Mouse (Mus musculus) brain, adult 2 months (tissue): Measurements from ENCODE around the gene Brat1.
"Not testable (repeated sequence)": the region's sequence is repeated elsewhere in the genome, so short reads cannot be mapped to it uniquely, and the experiment has no call there.

ENCODE experiments used
- DNase-seq: peaks from one replicate; pipeline ENCODE4 v3.0.0; 2011; ENCODE audit warnings: low read depth, low spot score

Brat1 gene

DNA sequence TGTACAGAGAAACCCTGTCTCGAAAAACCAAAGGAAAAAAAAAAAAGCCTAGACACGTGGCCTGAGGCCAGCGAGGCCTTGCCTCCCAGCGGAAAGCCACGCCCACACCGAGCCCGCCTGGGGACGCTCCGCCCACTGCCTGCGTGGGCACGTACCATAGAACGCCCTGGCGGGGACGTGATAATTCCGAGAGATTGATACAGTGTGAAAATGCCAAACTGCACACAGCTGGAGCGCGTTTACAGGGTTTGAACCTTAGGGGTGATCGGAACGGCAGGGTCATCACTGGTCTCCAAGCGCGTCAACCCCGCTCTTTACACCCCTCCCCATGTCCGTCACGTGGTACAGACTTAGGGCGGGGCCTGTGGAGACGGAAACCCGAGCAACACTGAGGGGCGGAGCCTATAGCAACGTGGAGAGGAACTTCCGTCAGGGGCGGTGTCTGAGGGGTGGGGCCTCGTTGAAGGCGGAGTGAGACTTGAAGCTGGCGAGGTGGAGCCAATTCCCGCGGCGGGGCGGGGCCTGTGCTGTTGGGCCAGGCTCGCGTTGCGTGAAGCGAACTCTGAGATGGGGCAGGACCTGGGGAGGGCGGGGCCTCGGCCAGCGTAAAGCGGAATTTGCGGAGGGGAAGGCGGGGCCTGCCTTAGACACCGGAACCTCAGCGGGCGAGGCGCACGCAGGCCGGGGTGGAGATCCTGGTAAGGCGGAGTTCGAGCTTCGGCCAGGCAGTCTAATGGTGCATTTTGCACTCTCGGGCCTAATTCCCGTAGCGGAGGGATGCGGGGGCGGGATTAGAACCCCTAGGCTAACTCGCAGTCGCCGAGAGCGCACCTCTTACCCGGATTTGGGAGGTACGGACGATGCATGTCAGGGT is at the start of gene Brat1:
Brat1 (plus strand) TSS at position 634 of the 874 bp plus-strand sequence.
- DNase-seq, result peak; percentile 100

DNA sequence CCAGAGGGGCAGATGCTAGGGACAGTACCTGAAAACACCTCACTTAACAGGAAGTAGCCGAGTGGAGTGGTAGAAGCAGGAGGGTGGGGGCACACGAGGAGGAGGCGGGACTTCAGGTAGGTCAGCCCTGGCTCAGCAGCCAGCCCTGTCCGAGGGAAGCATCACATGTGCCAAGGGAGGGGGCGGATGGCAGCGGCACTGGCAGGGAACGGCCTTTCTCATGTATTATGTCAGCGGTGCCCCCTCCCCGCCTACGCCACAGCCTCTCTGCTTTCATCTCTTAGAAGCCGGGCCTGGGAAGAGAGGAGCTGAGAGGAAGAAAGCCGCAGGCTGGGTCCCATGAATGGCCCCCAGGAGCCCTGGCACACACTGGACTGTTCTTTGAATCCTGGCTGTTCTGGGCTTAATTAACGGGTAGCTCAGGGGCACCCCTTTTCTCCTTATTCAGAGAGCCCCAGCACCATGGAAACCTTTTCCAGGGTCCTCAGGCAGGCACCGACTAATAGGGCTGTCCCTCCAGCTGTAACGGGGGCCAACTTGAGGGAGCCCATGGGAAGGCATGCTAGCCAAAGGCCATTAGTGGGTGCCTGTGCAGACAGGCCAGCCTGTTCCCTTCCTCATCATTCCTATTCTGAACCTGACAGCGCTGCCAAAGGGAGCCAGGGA is 45.1 kb upstream of the Brat1 start:
- DNase-seq, result peak; percentile 81

DNA sequence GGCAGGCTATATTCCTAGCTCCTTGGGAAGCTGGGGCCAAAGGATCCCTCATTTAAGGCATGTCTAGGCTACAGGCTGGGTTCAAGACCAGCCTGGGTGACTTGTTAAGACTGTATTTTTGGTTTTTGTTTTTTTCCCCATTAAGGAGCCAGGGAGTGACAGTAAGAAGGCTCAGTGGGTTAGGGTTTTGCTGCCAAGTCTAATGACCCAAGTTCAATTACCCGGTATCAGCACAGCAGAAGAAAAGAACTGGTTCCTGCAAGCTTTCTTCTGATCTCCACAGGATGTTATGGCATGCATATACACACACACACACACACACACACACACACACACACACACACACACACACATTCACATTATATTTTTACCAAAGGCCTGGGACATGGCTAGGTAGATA is 44.4 kb upstream of the Brat1 start:
- DNase-seq, result no peak

DNA sequence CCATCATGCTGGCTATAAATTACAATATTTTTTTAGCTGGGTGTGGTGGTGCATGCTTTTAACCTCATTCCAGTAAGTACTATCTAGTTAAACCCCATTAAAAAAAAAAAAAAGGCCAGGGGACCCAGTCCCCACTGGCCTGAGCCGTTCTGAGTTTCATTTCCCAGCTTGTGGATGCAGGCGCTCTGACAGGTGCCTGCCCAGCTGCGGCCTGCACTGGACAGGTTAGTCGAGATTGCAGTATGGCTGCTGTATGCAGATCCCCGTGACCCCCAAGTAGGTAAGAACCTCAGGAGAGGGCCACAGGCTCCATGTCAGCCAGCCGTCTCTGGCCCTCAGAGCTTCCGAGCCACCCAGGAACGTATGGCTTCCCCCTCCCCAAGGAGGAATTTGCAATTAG is 43.4 kb upstream of the Brat1 start:
- DNase-seq, result no peak

GRCm38 (mm10) chr5:140661875-140662643 is 42.8 kb upstream of the Brat1 start:
- DNase-seq, result peak; percentile 85

DNA sequence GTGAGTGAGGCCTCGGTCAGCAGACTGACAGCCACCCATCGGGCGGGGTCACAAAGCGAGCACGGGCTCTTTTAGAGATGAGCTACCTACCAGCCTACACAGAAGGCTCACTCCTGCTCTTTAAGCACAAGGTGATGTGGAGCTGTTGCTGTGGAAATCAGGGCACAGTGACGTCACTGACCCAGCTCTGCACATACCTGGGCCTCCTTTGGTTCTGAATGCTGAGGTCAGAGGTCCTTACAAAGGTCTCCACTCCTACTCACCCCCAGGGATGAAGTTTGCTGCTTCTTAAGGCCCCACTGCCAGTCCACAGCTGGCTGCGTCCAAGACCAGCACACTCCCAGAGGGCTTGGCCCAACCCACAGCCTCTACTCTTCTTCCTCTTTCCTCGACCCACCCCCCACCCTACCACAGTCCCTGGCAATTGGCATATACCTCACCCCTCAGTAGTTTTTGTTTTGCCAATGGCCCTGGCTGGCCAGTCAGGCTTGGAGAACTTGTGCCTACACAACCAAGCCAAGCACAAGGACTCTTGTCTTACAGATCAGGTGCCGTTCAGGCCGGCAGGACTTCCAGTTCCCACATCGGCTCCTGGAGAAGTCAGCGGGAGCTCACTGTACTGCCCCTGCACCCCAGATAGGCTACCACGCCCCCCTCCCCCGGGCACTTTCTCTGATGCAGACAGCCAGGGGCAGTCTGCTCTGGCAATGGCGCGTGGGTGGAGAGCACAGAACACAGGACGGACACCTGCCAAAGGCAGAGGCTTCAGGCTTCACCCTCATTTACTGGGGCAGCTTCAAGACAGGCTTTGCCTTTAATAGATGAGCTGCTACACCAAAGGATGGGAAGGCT is 41.8 kb upstream of the Brat1 start:
- DNase-seq, result peak; percentile 59

DNA sequence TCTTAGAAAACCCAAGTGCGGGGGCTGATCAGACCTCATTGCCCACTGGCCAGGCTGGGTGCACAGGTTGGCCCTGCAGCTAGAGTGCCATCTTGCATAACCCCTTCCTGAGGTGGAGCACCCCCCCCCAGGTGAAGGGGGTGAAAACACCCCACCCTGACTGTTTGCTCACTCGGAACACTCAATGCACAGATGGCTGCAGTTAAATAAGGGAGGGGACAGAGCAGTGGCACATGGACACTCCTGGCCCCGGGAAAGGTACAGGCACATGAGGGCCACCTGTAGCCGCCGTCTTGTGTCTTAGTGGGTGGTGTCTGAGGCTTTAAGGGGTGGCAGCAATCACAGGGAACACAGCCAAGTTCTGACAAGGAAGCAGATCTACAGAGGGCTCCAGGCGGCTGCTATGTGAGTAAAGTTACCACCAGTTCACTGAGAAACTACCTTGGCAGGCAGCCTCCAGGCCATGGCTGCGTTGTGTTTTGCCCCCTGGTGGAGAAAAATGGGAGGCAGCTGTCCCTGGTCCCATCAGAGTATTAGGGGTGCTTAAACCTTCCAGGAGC is 41.1 kb upstream of the Brat1 start:
- peak; percentile 72 for DNase-seq

DNA sequence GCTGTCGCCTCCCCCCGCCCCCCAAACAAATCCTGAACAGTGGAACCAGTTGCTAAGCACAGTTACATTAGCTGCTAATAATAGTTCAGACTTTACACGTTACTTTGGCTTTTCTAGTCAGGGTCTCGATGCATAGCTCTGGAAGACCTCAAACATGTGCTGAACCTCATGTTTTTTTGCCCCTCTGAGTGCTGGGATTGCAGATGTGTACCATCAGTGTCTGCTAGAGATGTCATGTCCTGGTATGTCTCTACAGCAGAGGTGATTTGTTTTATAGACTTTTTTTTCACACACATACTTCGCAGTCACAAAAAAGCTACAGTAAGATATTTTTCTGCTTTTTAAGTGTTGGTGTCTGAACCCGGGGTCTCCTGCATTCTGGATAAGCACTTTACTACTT is 32.7 kb upstream of the Brat1 start:
- DNase-seq, result peak; percentile 32

DNA sequence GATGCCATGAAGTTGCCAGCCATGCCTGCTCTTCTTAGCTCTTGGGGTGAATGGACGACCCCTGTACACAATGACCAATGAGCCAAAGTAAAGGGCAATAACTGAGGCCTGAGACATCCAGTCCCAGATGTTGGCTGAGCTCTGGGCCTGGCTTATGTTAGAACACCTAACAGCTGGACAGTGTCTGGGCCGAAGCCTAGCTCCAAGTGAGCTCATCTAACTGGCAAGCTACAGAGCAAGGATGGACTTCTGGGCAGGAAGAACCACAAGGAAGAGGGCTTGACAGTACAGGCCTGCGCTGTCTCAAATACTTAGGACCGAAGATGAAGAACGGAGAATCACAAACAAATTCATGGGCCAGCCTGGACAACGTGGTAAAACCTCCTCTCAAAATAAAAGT is 32.2 kb upstream of the Brat1 start:
- not testable (repeated sequence) for DNase-seq

GRCm38 (mm10) chr5:140674036-140674435 is 30.8 kb upstream of the Brat1 start:
- DNase-seq, result no peak

GRCm38 (mm10) chr5:140675079-140675478 is 29.7 kb upstream of the Brat1 start:
- DNase-seq, result no peak

- DNase-seq, result peak; percentile 73
Observed at GRCm38 (mm10) chr5:140675640-140676039, 29.2 kb upstream of the Brat1 start.

- DNase-seq, result no peak
Observed at GRCm38 (mm10) chr5:140677137-140677536, 27.7 kb upstream of the Brat1 start.

DNA sequence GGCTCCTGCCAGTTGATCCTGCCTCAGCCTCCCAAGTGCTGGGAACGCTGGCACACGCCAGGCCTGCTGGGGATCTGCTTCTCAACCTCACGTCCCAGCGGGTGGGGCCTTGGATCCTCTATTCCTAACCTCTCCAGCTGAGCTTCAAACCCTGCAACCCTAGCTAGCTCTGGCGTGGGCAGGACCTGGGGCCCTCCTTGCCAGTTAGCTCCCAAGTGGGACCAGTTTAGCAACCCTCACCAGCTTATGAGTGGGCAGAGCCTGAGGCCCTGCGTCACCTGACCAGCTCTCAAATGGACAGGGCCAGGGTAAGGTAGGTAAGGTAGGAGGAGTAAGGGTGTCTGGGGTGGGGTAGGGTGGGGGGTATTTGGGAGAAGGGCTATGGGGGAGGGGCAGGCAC is 24.8 kb upstream of the Brat1 start:
- DNase-seq, result no peak

GRCm38 (mm10) chr5:140680950-140681349 is 23.9 kb upstream of the Brat1 start:
- DNase-seq, result no peak

DNA sequence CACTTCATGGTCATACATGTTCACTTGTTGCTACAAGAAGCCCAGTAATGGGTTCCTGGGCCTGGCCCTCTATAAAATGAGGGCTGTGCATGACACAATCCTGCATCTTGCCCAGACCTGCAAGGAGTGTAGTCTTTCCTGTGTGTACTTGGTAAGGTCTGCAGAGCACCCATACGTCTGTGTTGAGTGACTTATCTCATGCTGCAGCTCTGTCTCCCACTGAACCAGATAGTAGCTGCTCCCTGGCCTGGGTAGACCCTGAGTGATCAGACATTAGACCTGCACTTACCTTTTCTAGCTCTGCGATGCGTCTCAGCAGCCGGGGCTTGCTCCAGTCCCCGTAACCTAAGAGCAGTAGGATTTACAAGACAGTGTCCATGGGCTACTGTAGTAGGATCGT is 22.7 kb upstream of the Brat1 start:
- no peak for DNase-seq

DNA sequence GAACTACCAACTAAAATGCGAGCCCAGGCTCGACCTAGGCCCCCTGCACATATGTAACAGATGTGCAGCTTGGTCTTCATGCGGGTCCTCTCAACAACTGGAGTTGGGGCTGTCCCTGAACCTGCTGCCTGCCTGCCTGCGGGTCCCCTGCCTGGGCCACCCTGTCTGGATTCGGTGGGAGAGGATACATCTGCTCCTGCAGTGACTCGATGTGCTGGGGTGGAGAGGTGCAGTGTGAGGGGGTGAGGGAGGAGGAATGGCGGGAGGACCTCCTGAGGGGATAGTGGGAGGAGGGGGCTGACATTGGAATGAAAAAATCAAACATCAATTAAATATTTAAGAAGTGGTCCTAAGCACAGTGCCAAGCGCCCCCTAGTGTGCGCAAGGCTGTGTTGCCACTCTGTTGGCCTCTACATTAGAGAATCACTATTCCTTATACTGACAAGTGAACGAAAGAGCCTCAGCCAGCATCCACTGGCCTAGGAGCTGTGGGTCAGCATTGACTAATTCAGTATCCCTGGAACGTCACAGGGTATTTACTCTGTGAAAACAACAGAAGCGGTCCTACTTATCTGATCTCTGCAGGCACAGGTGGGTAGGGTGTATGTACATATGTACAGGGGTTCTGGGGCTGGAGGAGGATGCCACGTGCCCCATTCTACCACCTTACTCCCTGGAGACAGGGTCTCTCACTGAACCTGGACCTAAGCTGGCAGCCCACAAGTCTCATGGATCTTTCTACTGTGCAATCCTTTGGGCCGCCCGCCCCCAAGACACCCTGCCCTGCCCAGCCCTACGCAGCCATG is 20.3 kb upstream of the Brat1 start:
- DNase-seq, result peak; percentile 66

DNA sequence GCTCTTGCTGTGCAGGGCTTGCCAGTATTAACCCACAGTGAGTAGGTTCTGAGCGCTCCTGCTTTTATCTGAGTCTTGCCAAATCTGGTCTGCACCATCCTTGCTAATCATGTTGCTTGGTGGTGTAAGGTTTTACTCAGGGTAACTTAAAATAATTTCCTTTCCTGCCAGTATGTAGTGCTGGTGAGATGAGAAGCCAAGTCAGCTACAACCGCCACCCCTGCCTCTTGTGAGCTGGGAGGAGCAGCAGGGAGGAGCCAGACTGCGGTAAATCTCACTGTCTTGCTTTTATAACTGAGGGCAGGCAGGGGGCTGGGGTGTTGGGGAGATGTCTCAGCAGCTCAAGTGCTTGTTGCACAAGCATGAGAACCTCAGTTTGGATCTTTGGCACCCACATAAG is 16.4 kb upstream of the Brat1 start:
- peak; percentile 80 for DNase-seq

DNA sequence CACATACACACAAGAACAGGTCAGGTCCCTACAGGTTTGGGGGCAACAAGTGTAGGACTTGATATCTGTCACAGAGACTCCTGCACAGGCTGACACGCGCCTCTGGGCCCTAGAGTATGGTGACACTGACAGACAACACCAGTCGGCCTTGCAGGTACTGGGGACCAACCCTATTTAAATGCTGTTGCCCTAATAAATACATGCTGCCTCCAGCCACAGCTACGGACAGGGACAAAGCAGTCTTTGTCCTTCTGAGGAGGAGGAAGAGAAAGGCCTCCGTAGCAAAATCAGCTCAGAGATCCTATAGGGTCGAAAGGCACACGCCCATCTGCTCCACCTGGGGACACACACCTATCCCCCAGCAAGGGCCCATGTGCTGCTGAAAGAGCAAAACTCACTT is 8.8 kb upstream of the Brat1 start:
- no peak for DNase-seq

- DNase-seq, result no peak
Observed at GRCm38 (mm10) chr5:140699776-140700175, 5.0 kb upstream of the Brat1 start.
